Mouse (Mus musculus): ENCODE measurements around the gene Luc7l.
A peak's percentile ranks its signal among the peaks of the same experiment; 100 is the strongest.

GRCm38 (mm10) chr17:26232863-26233262 lies 19.8 kb upstream of the Luc7l start:
- peak; percentile 40; the same call in 1 of the 2 replicates for TF ChIP-seq CTCF (IDR thresholded peaks at IDR 0.05; ENCODE audit: extremely low read depth, insufficient read depth, insufficient read length, insufficient replicate concordance)
- no peak for TF ChIP-seq POLR2A (IDR thresholded peaks at IDR 0.05; ENCODE audit: low read depth, low read length)

Measured in spleen, adult 2 months (tissue).